Mouse (Mus musculus) layer of hippocampus, postnatal 25 days (tissue): ENCODE measurements around the gene Pex5l. TPM values are rescaled to one million over a fixed set of nuclear protein-coding genes. Genes with fewer than 3 reads are reported as not detected.

Experiments
- DNase-seq, 2 experiments: peaks; one replicate each; pipeline ENCODE4 v3.0.0; 2022; ENCODE audit warnings: mixed read lengths in 2 of 2, low spot score in 1 of 2; ENCODE audit errors: extremely low spot score in 1 of 2
- total RNA-seq, 2 experiments: library from RNA; stranded (reverse); gene quantifications; 2 replicates each; pipeline ENCODE4 v1.2.3; 2021

Pex5l gene
- 100 to 1,000 TPM; 275 to 298 TPM for total RNA-seq

DNA sequence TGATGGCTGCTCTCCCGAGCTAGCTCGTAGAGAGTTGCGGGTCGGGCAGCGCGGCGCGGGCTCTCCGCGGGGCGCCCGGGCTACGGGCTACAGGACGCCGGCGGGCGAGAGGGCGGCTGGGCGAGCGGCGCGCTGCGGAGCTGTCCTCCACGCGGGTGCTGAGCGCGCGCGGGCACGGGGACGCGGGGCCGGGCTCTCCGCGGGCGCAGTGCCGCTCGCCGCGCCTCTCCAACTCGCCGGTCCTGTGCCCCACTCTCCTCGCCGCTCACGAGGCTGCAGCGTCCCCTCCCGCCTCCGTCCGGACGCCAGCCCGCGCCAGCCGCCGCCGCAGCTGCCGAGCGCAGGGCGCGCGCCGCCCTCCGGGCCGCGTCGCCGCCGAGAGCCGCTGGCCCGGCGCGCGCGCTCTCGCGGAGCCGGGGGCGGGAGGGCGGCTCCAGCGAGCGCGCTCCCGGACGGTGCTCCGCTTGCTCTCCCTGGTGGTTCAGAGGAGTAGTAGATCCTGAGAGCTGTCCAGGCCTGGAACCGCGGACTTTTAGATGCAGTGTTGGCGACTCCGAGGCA, at the start of gene Pex5l:
Gene Pex5l (minus strand): TSS at position 347 of the 561 bp plus-strand sequence.
- DNase-seq: peak; percentile 49 to 53

DNA sequence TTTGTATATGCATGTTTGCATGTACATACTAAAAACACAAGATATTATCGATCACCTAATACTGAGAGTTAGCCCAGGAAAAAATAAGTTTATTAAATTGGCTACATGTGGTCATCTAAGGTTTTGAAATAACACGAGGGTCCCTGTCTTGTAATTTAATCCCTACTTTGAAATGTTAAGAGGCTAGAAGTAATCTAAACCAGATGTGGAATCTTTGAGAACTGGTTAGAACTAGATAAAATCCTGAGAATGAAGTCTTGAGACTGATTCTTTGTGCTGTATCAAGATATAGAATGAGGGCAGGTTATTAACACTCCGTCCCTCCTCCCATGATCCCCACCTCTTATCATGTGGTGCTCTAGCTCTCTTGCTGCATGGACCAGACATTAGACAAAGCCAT, 22.1 kb upstream of the Pex5l start:
- no peak for DNase-seq

DNA sequence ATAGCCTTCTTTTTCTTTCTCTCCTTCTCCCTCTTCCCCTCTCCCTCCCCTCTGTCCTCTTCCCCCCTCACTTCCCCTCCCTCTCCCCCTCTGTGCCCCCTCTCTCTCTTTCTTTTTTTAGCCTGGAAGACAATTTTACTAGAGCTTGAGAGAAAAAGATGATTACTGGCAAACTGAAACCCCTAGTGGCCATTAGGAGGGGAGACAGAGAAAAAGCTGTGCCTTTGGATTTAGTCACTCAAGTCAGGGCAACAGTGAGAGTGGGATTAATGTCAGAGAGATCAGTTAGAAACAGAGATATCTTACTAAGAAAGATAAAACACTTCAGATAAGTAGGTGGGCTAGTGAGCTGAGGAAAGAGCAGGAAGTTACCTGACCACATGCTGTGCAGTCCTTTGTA, 20.8 kb upstream of the Pex5l start:
- DNase-seq: no peak

- no peak for DNase-seq
These were observed 545 bp upstream of the Pex5l start for GRCm38 (mm10) chr3:33143592-33143991.

GRCm38 (mm10) chr3:33142398-33142797, 649 bp downstream of the Pex5l start:
- no peak for DNase-seq

- no peak for DNase-seq
These were observed 13.1 kb downstream of the Pex5l start for GRCm38 (mm10) chr3:33129944-33130343.

GRCm38 (mm10) chr3:33124796-33125195, 18.3 kb downstream of the Pex5l start:
- no peak for DNase-seq

DNA sequence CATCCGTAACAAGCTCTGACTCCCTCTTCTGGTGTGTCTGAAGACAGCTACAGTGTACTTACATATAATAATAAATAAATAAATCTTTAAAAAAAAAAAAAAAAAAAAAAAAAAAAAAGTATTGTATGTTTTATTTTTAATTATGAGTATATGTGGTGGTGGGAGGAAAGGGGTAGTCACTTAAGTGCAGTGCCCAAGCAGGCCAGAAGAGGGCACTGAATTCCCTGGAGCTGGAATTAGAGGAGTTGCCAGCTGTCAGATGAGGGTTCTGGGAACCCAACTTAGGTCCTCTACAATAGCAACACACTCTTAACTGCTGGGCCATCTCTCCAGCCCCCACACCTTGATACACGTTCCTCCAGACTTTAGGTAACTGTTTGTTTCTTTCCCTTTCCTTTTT, 37.3 kb downstream of the Pex5l start:
- DNase-seq: no peak

DNA sequence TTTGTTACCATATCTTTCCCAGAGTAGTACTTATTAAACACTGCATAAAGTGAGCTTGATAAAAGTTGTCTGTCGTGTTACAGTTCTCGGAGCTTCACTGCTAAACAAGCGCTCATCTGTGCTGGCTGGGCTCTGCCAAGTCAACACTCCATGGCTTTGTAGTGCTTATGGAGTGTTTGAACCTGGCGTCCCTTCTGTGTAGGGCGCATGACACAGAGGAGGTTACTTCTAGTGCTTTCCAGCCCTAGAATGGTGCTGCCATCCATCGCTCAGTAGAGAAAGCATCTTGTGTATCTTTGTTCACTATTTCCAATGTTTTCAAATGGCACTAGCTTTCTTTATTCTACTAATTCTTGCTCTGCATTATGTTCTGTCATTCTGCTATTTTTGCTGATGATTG, 39.5 kb downstream of the Pex5l start:
- no peak for DNase-seq

- DNase-seq: no peak
These were observed 44.3 kb downstream of the Pex5l start for GRCm38 (mm10) chr3:33098550-33099295.

DNA sequence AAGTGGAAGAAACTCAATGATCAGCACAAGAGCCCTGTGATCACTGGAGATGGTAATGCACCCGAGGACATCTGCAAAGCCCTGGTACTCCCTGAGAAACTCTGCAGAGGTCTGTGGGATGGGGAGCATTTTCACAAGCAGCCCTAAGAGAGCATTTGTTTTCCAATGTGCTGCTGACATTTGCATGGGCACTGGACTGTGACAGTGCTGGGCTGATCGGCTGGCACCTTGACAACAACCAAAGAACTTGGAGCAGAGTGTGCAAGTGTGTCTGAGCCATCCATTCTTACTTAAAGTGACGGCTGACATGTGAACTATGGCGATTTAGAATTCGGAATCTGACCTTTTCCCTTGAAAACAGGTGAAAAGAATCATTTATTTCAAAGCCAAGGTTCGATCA, 49.4 kb downstream of the Pex5l start:
- no peak for DNase-seq

- DNase-seq: no peak
These were observed 53.0 kb downstream of the Pex5l start for GRCm38 (mm10) chr3:33090001-33090400.

DNA sequence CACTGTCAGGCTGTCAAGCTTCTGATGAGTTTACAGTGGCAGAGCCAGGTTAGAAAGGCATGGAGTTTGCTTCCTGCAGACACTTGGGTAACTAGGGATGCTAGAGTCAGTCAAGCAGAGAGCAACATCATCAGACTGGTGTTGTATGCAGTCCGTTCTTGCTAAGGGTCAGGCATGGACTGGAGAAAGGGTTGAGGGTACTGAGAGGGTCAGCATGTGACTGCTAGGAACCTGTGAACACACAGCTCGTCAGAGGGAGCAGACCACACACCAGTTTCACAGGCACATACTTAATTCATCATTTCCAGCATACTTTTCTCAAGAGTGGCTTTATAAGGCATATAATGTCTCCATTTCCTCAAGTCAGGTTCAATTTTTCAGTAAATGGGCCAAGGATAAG, 53.6 kb downstream of the Pex5l start:
- DNase-seq: no peak

DNA sequence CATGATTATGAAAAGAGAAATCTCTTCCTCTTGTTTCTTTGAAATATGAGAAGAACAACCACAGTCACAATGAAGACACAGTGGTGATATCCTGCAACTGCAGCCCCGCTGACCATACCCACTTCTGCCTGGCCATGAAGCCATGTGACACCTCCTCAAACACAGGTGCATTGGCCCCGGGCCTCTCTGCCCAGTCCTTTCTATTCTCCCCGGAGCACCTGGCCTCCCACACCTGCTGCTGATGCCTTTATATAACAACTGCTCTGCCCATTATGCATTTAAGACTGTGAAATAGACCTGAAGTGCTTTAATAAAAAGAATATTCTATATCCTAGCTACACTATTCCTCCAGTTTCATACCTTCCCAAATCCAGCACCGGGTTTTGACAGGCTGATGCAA, 54.8 kb downstream of the Pex5l start:
- no peak for DNase-seq

DNA sequence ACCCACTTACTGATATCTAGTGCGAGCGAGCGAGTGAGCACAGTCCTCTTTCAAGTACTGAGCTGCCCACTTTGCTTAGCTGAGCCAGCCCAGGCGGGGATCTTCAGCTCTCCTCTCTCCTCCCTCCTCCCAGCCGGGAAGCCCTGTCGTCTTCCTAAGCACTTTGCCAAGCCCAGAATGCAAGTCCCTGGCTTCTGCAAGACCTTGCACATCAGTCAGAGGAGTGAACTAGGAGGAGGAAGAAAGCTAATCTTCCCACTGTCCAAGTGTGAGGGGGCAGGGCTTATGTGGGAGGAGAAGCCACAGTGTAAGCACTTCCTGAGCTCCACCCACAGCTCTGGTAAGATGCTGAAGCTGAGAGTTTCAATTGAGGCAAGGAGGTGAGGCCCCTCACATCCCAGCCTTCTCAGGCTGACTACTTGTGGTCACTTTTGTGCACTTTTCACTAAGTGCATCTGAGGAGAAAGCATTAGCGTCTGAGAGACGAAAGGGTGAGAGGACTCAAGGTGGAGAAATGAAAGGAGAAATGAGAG, 60.2 kb downstream of the Pex5l start:
- DNase-seq: no peak

GRCm38 (mm10) chr3:33081793-33082192, 61.3 kb downstream of the Pex5l start:
- DNase-seq: no peak

GRCm38 (mm10) chr3:33079658-33080057, 63.4 kb downstream of the Pex5l start:
- no peak for DNase-seq

- no peak for DNase-seq
These were observed 63.9 kb downstream of the Pex5l start for GRCm38 (mm10) chr3:33079171-33079570.

GRCm38 (mm10) chr3:33075696-33076095, 67.4 kb downstream of the Pex5l start:
- DNase-seq: no peak

DNA sequence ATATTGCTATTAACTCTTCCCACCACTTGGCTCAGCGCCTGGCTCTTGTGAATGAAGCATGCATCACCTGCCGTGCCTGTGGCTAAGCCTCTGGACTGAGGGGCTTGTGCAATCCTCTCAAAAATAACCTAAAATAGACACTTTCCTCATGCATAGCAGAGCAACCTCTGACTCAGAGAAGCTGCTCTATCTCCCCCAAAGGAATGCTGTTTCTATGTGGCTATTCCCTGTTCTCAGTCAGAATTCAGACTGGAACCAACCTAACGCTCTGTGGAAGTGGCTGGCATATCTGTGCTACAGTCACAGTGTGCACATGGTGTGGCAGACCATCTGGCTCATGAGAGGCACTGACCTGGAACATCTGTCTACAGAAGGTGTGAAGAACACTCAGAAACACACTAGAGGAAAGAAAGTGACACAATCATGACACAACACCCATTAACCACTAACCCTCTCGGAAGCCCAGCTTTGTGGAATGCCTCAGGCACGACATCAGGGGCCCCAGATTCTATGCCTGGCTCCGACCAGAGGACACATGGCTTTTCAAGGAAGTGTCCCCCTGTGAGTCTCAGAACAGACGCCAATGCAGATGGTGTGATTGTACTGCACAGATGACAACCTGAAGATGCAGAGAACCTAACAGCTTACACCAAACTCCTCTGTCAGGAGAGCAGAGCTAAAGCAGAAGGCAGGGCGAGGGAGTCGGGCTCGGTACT, 68.6 kb downstream of the Pex5l start:
- DNase-seq: no peak

DNA sequence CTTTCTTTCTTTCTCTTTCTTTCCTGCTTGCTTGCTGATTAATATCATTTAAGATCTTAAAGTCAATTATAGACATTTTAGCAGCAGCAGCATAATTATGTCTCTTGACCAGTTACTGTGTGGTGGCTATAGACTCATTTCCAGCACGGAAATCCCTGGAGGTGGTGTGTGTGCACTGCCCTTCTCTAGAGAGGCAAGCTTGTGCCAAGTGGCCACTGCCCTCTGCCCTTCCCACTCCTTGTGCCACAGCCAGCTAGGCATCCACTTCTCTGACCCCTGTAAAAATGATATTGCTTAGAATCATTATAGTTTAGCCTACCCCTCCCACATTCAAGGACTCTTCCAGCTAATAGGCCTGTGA, 69.2 kb downstream of the Pex5l start:
- no peak for DNase-seq

GRCm38 (mm10) chr3:33070771-33071170, 72.3 kb downstream of the Pex5l start:
- no peak for DNase-seq
